Mouse (Mus musculus) gastrocnemius, adult 2 months (tissue): ENCODE measurements around the gene Acad11. TPM values are rescaled to one million over a fixed set of nuclear protein-coding genes. Genes with fewer than 3 reads are reported as not detected.
A peak's percentile ranks its signal among the peaks of the same experiment; 100 is the strongest.

Experiments
- DNase-seq: peaks from one replicate; pipeline ENCODE4 v3.0.0; 2022
- H3K27ac ChIP-seq: fragments of 200-600 bp; 2 replicates; pipeline ENCODE4 v1.8.1; 2022; ENCODE audit warnings: mild to moderate bottlenecking
- H3K4me3 ChIP-seq: fragments of 200-600 bp; 2 replicates; pipeline ENCODE4 v1.8.1; 2022; ENCODE audit warnings: mild to moderate bottlenecking, moderate library complexity
- CTCF ChIP-seq: fragments of 200-600 bp; IDR thresholded peaks from 2 replicates; pipeline ENCODE4 v1.8.1; 2022; ENCODE audit warnings: antibody characterized with exemption, mild to moderate bottlenecking, moderate library complexity
- intact Hi-C: fragments of 180-260 bp; cut with DNase I; formaldehyde crosslinking; loops from one replicate; pipeline ENCODE4 v1.15.1; 2025
- long read RNA-seq, 2 experiments: library from polyadenylated mRNA; stranded (forward); transcript quantifications; one replicate each; pipeline ENCODE4 v2.0.0; 2021
- total RNA-seq, 2 experiments: library from RNA; stranded (reverse); gene quantifications; 2 replicates each; pipeline ENCODE4 v1.2.3; 2021

Gene Acad11
- 10 to 100 TPM; 38.3 to 53.7 TPM for total RNA-seq
- long read RNA-seq, experiment 1, transcript Acad11-201 (20 exons, 3,444 nt), result major isoform, 53 of 66 reads
- long read RNA-seq, experiment 1, partial matches to known transcripts, result 1 of 66 reads
- long read RNA-seq, experiment 1, other reads (novel, unspliced or antisense), result 12 of 66 reads
- long read RNA-seq, experiment 2, transcript Acad11-201 (20 exons, 3,444 nt), result major isoform, 76 of 93 reads
- long read RNA-seq, experiment 2, partial matches to known transcripts, result 6 of 93 reads
- long read RNA-seq, experiment 2, other reads (novel, unspliced or antisense), result 11 of 93 reads

GRCm38 (mm10) chr9:104063244-104063961 lies at the start of gene Acad11:
TSS of gene Acad11 (plus strand) at chr9:104063377.
- intact Hi-C loops, result no loop called here

GRCm38 (mm10) chr9:104014526-104014925 lies 48.7 kb upstream of the Acad11 start:
- intact Hi-C loops, result no loop called here
- TF ChIP-seq CTCF, result no peak
- no peak for DNase-seq
- no peak overlapping the region for H3K4me3 ChIP-seq
- no peak overlapping the region for H3K27ac ChIP-seq

More at GRCm38 (mm10) chr9:104063244-104063961, at the start of gene Acad11:
- peak within 1 kb of the TSS; percentile 77 for H3K4me3 ChIP-seq
- TF ChIP-seq CTCF, result no peak
- DNase-seq, result peak; percentile 87
- H3K27ac ChIP-seq, result peak within 1 kb of the TSS; percentile 95

- DNase-seq, result no peak
- TF ChIP-seq CTCF, result no peak
- Histone ChIP-seq H3K27ac (no peak overlapping the region), H3K4me3 (no peak overlapping the region)
- intact Hi-C loops, result no loop called here
Observed at GRCm38 (mm10) chr9:104021026-104021425, 42.2 kb upstream of the Acad11 start.

- intact Hi-C loops, result no loop called here
- no peak overlapping the region for H3K4me3 ChIP-seq
- TF ChIP-seq CTCF, result no peak
- no peak for DNase-seq
- no peak overlapping the region for H3K27ac ChIP-seq
Observed at GRCm38 (mm10) chr9:104027186-104027585, 36.0 kb upstream of the Acad11 start.

GRCm38 (mm10) chr9:104029861-104030260 lies 33.3 kb upstream of the Acad11 start:
- H3K4me3 ChIP-seq, result no peak overlapping the region
- no peak for TF ChIP-seq CTCF
- DNase-seq, result no peak
- H3K27ac ChIP-seq, result no peak overlapping the region
- intact Hi-C loops, result no loop called here

GRCm38 (mm10) chr9:104034231-104034630 lies 28.9 kb upstream of the Acad11 start:
- no peak for TF ChIP-seq CTCF
- intact Hi-C loops, result no loop called here
- no peak for DNase-seq
- no peak overlapping the region for H3K27ac ChIP-seq
- H3K4me3 ChIP-seq, result no peak overlapping the region

GRCm38 (mm10) chr9:104034718-104035117 lies 28.5 kb upstream of the Acad11 start:
- H3K27ac ChIP-seq, result no peak overlapping the region

GRCm38 (mm10) chr9:104035261-104036015 lies 27.7 kb upstream of the Acad11 start:
- Histone ChIP-seq H3K4me3 (no peak overlapping the region), H3K27ac (no peak overlapping the region)
- intact Hi-C loops, result no loop called here
- peak; percentile 83 for DNase-seq
- peak; percentile 87 for TF ChIP-seq CTCF

More at GRCm38 (mm10) chr9:104034718-104035117, 28.5 kb upstream of the Acad11 start:
- intact Hi-C loops, result no loop called here
- no peak overlapping the region for H3K4me3 ChIP-seq
- DNase-seq, result no peak
- TF ChIP-seq CTCF, result no peak

- no peak for DNase-seq
- TF ChIP-seq CTCF, result no peak
- no peak overlapping the region for H3K27ac ChIP-seq
- no peak overlapping the region for H3K4me3 ChIP-seq
- intact Hi-C loops, result no loop called here
Observed at GRCm38 (mm10) chr9:104038266-104038665, 24.9 kb upstream of the Acad11 start.

GRCm38 (mm10) chr9:104039031-104039695 lies 24.0 kb upstream of the Acad11 start:
- Histone ChIP-seq H3K27ac (no peak overlapping the region), H3K4me3 (no peak overlapping the region)
- DNase-seq, result no peak
- TF ChIP-seq CTCF, result no peak
- intact Hi-C loops, result no loop called here

GRCm38 (mm10) chr9:104039742-104040141 lies 23.4 kb upstream of the Acad11 start:
- intact Hi-C loops, result no loop called here
- TF ChIP-seq CTCF, result no peak
- no peak for DNase-seq
- Histone ChIP-seq H3K4me3 (no peak overlapping the region), H3K27ac (no peak overlapping the region)

GRCm38 (mm10) chr9:104040362-104040761 lies 22.8 kb upstream of the Acad11 start, which contains the start of gene Gm28305:
TSS of gene Gm28305 (plus strand) at chr9:104040662.
- H3K27ac ChIP-seq, result no peak within 1 kb of the TSS
- intact Hi-C loops, result no loop called here
- TF ChIP-seq CTCF, result no peak
- no peak for DNase-seq
- H3K4me3 ChIP-seq, result no peak within 1 kb of the TSS
